Mouse (Mus musculus): Measurements from ENCODE around the gene Fgr.

Gene Fgr

GRCm38 (mm10) chr4:133020721-133021120 lies 46.8 kb downstream of the Fgr start:
- no peaks in the 10 kb centered on the region for H3K9me3 ChIP-seq (ENCODE audit: low read length)
- H3K4me3 ChIP-seq (replicated peaks; ENCODE audit: low read length), result peak overlapping the region; percentile 68
- H3K27me3 ChIP-seq (ENCODE audit: insufficient read depth, low read length), result no peaks in the 10 kb centered on the region
- TF ChIP-seq CTCF (conservative IDR thresholded peaks at IDR 0.05; ENCODE audit: low read length), result no peak
- no peak for TF ChIP-seq NANOG (IDR thresholded peaks at IDR 0.05; ENCODE audit: borderline replicate concordance, low read length)
- no peak for TF ChIP-seq POU5F1 (IDR thresholded peaks at IDR 0.05; ENCODE audit: borderline replicate concordance, low read length)
- H3K4me1 ChIP-seq (replicated peaks; ENCODE audit: low read depth, low read length), result peaks cover 96% of the 10 kb centered on the region
- H3K36me3 ChIP-seq (ENCODE audit: insufficient read depth, low read length), result peaks cover 39% of the 10 kb centered on the region

- H3K4me3 ChIP-seq (replicated peaks; ENCODE audit: low read length), result peak overlapping the region; percentile 68
- TF ChIP-seq NANOG (IDR thresholded peaks at IDR 0.05; ENCODE audit: borderline replicate concordance, low read length), result no peak
- TF ChIP-seq POU5F1 (IDR thresholded peaks at IDR 0.05; ENCODE audit: borderline replicate concordance, low read length), result no peak
- TF ChIP-seq CTCF (conservative IDR thresholded peaks at IDR 0.05; ENCODE audit: low read length), result no peak
- no peaks in the 10 kb centered on the region for H3K9me3 ChIP-seq (ENCODE audit: low read length)
- H3K27me3 ChIP-seq (ENCODE audit: insufficient read depth, low read length), result no peaks in the 10 kb centered on the region
- H3K36me3 ChIP-seq (ENCODE audit: insufficient read depth, low read length), result peaks cover 44% of the 10 kb centered on the region
- H3K4me1 ChIP-seq (replicated peaks; ENCODE audit: low read depth, low read length), result peaks cover 96% of the 10 kb centered on the region
Observed at GRCm38 (mm10) chr4:133021181-133021671, 47.3 kb downstream of the Fgr start.

GRCm38 (mm10) chr4:133022217-133022616 lies 48.3 kb downstream of the Fgr start:
- TF ChIP-seq NANOG (IDR thresholded peaks at IDR 0.05; ENCODE audit: borderline replicate concordance, low read length) (no peak), CTCF (conservative IDR thresholded peaks at IDR 0.05; ENCODE audit: low read length) (no peak), POU5F1 (IDR thresholded peaks at IDR 0.05; ENCODE audit: borderline replicate concordance, low read length) (no peak)
- no peaks in the 10 kb centered on the region for H3K27me3 ChIP-seq (ENCODE audit: insufficient read depth, low read length)
- H3K9me3 ChIP-seq (ENCODE audit: low read length), result no peaks in the 10 kb centered on the region
- peak overlapping the region; percentile 68 for H3K4me3 ChIP-seq (replicated peaks; ENCODE audit: low read length)
- peaks cover 96% of the 10 kb centered on the region for H3K4me1 ChIP-seq (replicated peaks; ENCODE audit: low read depth, low read length)
- H3K36me3 ChIP-seq (ENCODE audit: insufficient read depth, low read length), result peaks cover 43% of the 10 kb centered on the region

GRCm38 (mm10) chr4:133022954-133023635 lies 49.2 kb downstream of the Fgr start:
- Histone ChIP-seq H3K36me3 (ENCODE audit: insufficient read depth, low read length) (peaks cover 38% of the 10 kb centered on the region), H3K27me3 (ENCODE audit: insufficient read depth, low read length) (no peaks in the 10 kb centered on the region), H3K4me3 (replicated peaks; ENCODE audit: low read length) (peak overlapping the region; percentile 68), H3K4me1 (replicated peaks; ENCODE audit: low read depth, low read length) (peaks cover 97% of the 10 kb centered on the region), H3K9me3 (ENCODE audit: low read length) (no peaks in the 10 kb centered on the region)
- TF ChIP-seq POU5F1 (IDR thresholded peaks at IDR 0.05; ENCODE audit: borderline replicate concordance, low read length) (no peak), CTCF (conservative IDR thresholded peaks at IDR 0.05; ENCODE audit: low read length) (no peak), NANOG (IDR thresholded peaks at IDR 0.05; ENCODE audit: borderline replicate concordance, low read length) (no peak)

- no peaks in the 10 kb centered on the region for H3K9me3 ChIP-seq (ENCODE audit: low read length)
Observed at GRCm38 (mm10) chr4:133023636-133024035, 49.7 kb downstream of the Fgr start.

GRCm38 (mm10) chr4:133024404-133024803 lies 50.5 kb downstream of the Fgr start:
- H3K9me3 ChIP-seq (ENCODE audit: low read length), result no peaks in the 10 kb centered on the region
- H3K36me3 ChIP-seq (ENCODE audit: insufficient read depth, low read length), result peaks cover 38% of the 10 kb centered on the region
- H3K4me1 ChIP-seq (replicated peaks; ENCODE audit: low read depth, low read length), result peaks cover 99% of the 10 kb centered on the region
- H3K4me3 ChIP-seq (replicated peaks; ENCODE audit: low read length), result peak overlapping the region; percentile 30
- H3K27me3 ChIP-seq (ENCODE audit: insufficient read depth, low read length), result no peaks in the 10 kb centered on the region
- no peak for TF ChIP-seq POU5F1 (IDR thresholded peaks at IDR 0.05; ENCODE audit: borderline replicate concordance, low read length)
- no peak for TF ChIP-seq CTCF (conservative IDR thresholded peaks at IDR 0.05; ENCODE audit: low read length)
- TF ChIP-seq NANOG (IDR thresholded peaks at IDR 0.05; ENCODE audit: borderline replicate concordance, low read length), result no peak

More at GRCm38 (mm10) chr4:133023636-133024035, 49.7 kb downstream of the Fgr start:
- TF ChIP-seq NANOG (IDR thresholded peaks at IDR 0.05; ENCODE audit: borderline replicate concordance, low read length) (no peak), CTCF (conservative IDR thresholded peaks at IDR 0.05; ENCODE audit: low read length) (no peak), POU5F1 (IDR thresholded peaks at IDR 0.05; ENCODE audit: borderline replicate concordance, low read length) (no peak)
- 0 out of 2 replicates have a peak overlapping the region, but pooled peaks have one; percentile 68 for H3K4me3 ChIP-seq (replicated peaks; ENCODE audit: low read length)
- H3K27me3 ChIP-seq (ENCODE audit: insufficient read depth, low read length), result no peaks in the 10 kb centered on the region
- H3K36me3 ChIP-seq (ENCODE audit: insufficient read depth, low read length), result peaks cover 37% of the 10 kb centered on the region
- H3K4me1 ChIP-seq (replicated peaks; ENCODE audit: low read depth, low read length), result peaks cover 97% of the 10 kb centered on the region

GRCm38 (mm10) chr4:133024969-133025685 lies 51.2 kb downstream of the Fgr start:
- TF ChIP-seq CTCF (conservative IDR thresholded peaks at IDR 0.05; ENCODE audit: low read length) (no peak), NANOG (IDR thresholded peaks at IDR 0.05; ENCODE audit: borderline replicate concordance, low read length) (no peak), POU5F1 (IDR thresholded peaks at IDR 0.05; ENCODE audit: borderline replicate concordance, low read length) (no peak)
- H3K27me3 ChIP-seq (ENCODE audit: insufficient read depth, low read length), result no peaks in the 10 kb centered on the region
- no peaks in the 10 kb centered on the region for H3K9me3 ChIP-seq (ENCODE audit: low read length)
- peaks cover 38% of the 10 kb centered on the region for H3K36me3 ChIP-seq (ENCODE audit: insufficient read depth, low read length)
- H3K4me1 ChIP-seq (replicated peaks; ENCODE audit: low read depth, low read length), result peaks cover 99% of the 10 kb centered on the region
- peak overlapping the region; percentile 30; the same call in 1 of the 2 replicates for H3K4me3 ChIP-seq (replicated peaks; ENCODE audit: low read length)

GRCm38 (mm10) chr4:133026272-133026671 lies 52.4 kb downstream of the Fgr start:
- no peaks in the 10 kb centered on the region for H3K27me3 ChIP-seq (ENCODE audit: insufficient read depth, low read length)
- peaks cover 100% of the 10 kb centered on the region for H3K4me1 ChIP-seq (replicated peaks; ENCODE audit: low read depth, low read length)
- H3K4me3 ChIP-seq (replicated peaks; ENCODE audit: low read length), result peak overlapping the region; percentile 41; the same call in 1 of the 2 replicates
- peaks cover 35% of the 10 kb centered on the region for H3K36me3 ChIP-seq (ENCODE audit: insufficient read depth, low read length)
- TF ChIP-seq CTCF (conservative IDR thresholded peaks at IDR 0.05; ENCODE audit: low read length) (no peak), POU5F1 (IDR thresholded peaks at IDR 0.05; ENCODE audit: borderline replicate concordance, low read length) (no peak)
- no peaks in the 10 kb centered on the region for H3K9me3 ChIP-seq (ENCODE audit: low read length)

Measured in E14TG2a.4 (cell line).